Mouse (Mus musculus) intestine, embryonic 14.5 days (tissue): ENCODE results near the gene Sec14l2. TPM values are rescaled to one million over a fixed set of nuclear protein-coding genes. Genes with fewer than 3 reads are reported as not detected.
"Not testable (repeated sequence)": the region's sequence is repeated elsewhere in the genome, so short reads cannot be mapped to it uniquely, and the experiment has no call there.

ENCODE experiments used
- ATAC-seq: fragments of 200-750 bp; cut with Nextera tagmentation; replicated peaks from 2 replicates; pipeline ENCODE4 v1.8.0; 2017; ENCODE audit warnings: low read depth, moderate number of reproducible peaks, moderate TSS enrichment, moderate library complexity; ENCODE audit not compliant: low FRiP score, low TSS enrichment
- DNase-seq: peaks from one replicate; pipeline ENCODE4 v3.0.0-alpha.2; 2018; ENCODE audit warnings: low spot score
- H3K27ac ChIP-seq: fragments of 300-500 bp; sonication (generic); 2 replicates; pipeline ENCODE4 v1.5.1; 2014; ENCODE audit warnings: low read depth, mild to moderate bottlenecking, control low read depth
- H3K27me3 ChIP-seq: fragments of 300-500 bp; sonication (generic); replicated peaks from 2 replicates; pipeline ENCODE4 v1.6.1; 2014; ENCODE audit warnings: low read length, control low read depth; ENCODE audit not compliant: control insufficient read depth, insufficient read depth
- H3K36me3 ChIP-seq: fragments of 300-500 bp; sonication (generic); 2 replicates; pipeline ENCODE4 v1.6.1; 2014; ENCODE audit warnings: low read length, control low read depth; ENCODE audit not compliant: control insufficient read depth, insufficient read depth
- H3K4me1 ChIP-seq: fragments of 300-500 bp; sonication (generic); replicated peaks from 2 replicates; pipeline ENCODE4 v1.6.1; 2014; ENCODE audit warnings: low read length, control low read depth, mixed read lengths; ENCODE audit not compliant: control insufficient read depth, insufficient read depth
- H3K4me2 ChIP-seq: fragments of 300-500 bp; sonication (generic); 2 replicates; pipeline ENCODE4 v1.6.1; 2014; ENCODE audit warnings: low read length
- H3K4me3 ChIP-seq: fragments of 300-500 bp; sonication (generic); 2 replicates; pipeline ENCODE4 v1.5.1; 2014; ENCODE audit warnings: low read depth, low read length, control low read depth, mixed read lengths
- H3K9ac ChIP-seq: fragments of 300-500 bp; sonication (generic); 2 replicates; pipeline ENCODE4 v1.6.1; 2014; ENCODE audit warnings: mild to moderate bottlenecking, low read length
- H3K9me3 ChIP-seq: fragments of 300-500 bp; sonication (generic); 2 replicates; pipeline ENCODE4 v1.6.1; 2016; ENCODE audit warnings: low read length, control low read depth; ENCODE audit not compliant: control insufficient read depth
- WGBS: fragments of 180-500 bp; shearing (Covaris S2); extraction: QIAGEN DNeasy Blood & Tissue Kit; methylation state at CpG from one replicate; pipeline ENCODE4 v1.1.7; 2014; 5-methylcytosine and 5-hydroxymethylcytosine counted together
- polyA plus RNA-seq: library from polyadenylated mRNA; unstranded; fragments of >200 nt; fragmentation: Nextera tagmentation; extraction: Ambion mirVana; gene quantifications from 2 replicates; pipeline ENCODE4 v1.2.1, GENCODE M21; 2014

Gene Sec14l2
- polyA plus RNA-seq, 1 experiment from 2014 or later: 0.84 TPM

DNA sequence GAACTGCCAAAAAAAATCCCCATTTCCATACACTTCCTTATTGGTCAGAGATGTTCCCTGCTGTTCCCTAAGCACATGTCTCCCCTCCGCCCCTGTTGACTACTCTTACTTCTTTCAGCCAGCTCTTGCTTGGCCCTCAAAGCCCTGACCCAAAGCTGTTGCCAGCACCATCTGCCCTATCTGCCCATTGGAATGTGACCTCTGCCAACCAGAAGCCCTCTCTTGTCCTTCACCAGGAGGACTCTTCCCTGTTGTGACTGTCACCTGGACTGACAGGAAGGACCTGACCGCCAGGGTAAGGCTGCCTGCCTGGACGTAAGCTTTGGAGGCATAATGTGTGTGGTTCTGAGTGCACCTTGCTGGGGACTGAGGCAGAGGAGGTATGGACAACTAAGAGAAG is 1.5 kb downstream of the Sec14l2 start:
- Histone ChIP-seq H3K4me1 (peaks cover 5% of the 10 kb centered on the region), H3K9ac (no peak overlapping the region), H3K27me3 (peaks cover 23% of the 10 kb centered on the region), H3K9me3 (0 out of 2 replicates have a peak, but pooled peaks cover 4% of the 10 kb centered on the region), H3K27ac (no peak overlapping the region), H3K4me2 (no peak overlapping the region), H3K36me3 (no peaks in the 10 kb centered on the region), H3K4me3 (no peak overlapping the region)
- DNase-seq (no peak), ATAC-seq (no peak)
- WGBS: 70% methylated on average over 3 of the region's 3 CpGs

GRCm38 (mm10) chr11:4119635-4120034 is 3.6 kb downstream of the Sec14l2 start:
- no peak overlapping the region for H3K4me2 ChIP-seq
- no peak overlapping the region for H3K4me3 ChIP-seq
- peaks cover 23% of the 10 kb centered on the region for H3K27me3 ChIP-seq
- no peak overlapping the region for H3K9ac ChIP-seq
- no peak for ATAC-seq
- no peaks in the 10 kb centered on the region for H3K9me3 ChIP-seq
- no peaks in the 10 kb centered on the region for H3K36me3 ChIP-seq
- peaks cover 5% of the 10 kb centered on the region for H3K4me1 ChIP-seq
- no peak for DNase-seq
- H3K27ac ChIP-seq: no peak overlapping the region
- 89% methylated on average over 5 of the region's 5 CpGs for WGBS

DNA sequence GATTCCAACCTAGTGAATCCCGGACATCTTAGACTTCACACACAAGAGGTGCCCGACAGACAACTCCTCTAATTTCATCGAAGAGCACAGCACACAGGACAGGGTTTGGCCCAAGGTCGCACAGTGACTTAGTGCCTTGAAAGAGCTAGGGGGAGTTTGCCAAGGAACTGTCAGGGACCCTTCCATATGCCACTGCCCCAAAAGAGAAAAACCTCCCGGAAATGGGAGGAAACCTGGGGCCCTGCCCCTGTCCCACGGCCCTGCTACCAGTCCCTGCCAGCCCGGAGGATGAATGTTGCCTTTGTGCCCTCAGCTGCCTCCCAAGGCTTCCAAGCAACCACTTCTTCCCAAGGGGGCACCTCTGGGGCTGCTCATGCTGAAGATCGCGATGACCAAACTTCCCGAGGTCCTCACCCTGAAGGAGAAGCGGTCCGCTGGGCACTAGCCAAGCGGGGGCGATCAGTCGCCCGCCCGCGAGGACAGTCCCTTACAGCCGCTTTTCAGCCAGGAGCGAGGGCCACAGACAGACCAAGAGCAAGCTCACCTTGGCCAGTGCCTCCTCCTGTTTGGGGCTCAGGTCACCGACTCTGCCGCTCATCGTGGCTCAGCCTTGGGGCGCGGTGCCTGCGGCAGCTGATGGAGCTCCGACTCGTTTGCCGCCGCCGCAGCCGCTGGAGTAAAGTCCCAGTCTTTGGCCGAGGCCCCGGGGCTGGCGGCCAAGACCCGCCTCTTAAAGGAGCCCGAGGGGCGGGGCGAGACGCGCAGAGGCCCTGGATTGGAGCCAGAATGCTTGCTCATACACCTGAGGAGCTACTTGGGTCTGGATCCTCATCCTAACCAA is 4.9 kb downstream of the Sec14l2 start:
- Histone ChIP-seq H3K27ac (no peak overlapping the region), H3K36me3 (no peaks in the 10 kb centered on the region), H3K9me3 (no peaks in the 10 kb centered on the region), H3K4me3 (peak overlapping the region; percentile 56), H3K9ac (peak overlapping the region; percentile 53), H3K4me2 (peak overlapping the region; percentile 98), H3K4me1 (peaks cover 5% of the 10 kb centered on the region), H3K27me3 (peaks cover 23% of the 10 kb centered on the region)
- 3% methylated on average over 41 of the region's 41 CpGs for WGBS
- ATAC-seq (peak; percentile 75), DNase-seq (peak; percentile 84)

DNA sequence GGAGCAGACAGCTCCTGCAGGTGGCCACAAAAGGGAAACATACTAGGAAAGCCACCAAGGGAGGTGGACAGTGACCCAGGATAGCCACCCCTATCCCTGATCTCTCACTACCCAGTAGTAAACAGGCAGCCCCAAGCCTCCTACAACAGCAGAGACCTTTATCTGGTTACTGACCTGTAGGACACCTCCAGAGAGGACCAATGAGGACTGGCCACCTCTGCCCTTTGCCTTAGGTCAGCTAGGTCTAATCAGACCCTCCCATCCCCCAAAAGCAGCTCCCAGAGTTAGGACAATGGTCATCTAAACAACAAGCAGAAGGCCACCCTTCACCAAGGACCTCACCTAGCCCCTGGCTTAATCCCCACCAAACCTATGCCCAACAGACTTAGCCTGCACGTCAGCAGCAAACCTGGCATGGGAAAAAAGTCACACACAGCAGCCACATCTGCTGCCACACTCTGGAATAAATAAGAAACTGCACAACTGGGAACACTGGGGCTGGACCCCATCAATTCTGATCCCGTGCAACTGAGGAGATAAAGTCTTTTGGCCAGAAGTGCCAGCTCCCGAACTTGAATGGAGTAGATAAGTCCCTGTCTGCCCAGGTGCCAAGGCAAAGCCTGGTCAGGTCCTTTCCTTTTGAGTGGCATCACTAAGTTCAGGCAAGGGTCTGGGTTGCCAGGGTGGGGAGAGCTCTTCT is 5.7 kb downstream of the Sec14l2 start:
- Histone ChIP-seq H3K27me3 (peaks cover 23% of the 10 kb centered on the region), H3K4me1 (peaks cover 5% of the 10 kb centered on the region), H3K9ac (no peak overlapping the region), H3K9me3 (no peaks in the 10 kb centered on the region), H3K4me2 (peak overlapping the region; percentile 98), H3K36me3 (no peaks in the 10 kb centered on the region), H3K27ac (no peak overlapping the region), H3K4me3 (peak overlapping the region; percentile 56)
- no peak for DNase-seq
- no peak for ATAC-seq
- 33% methylated on average over 3 of the region's 3 CpGs for WGBS

GRCm38 (mm10) chr11:4116458-4117141 is 6.6 kb downstream of the Sec14l2 start:
- no peak for DNase-seq
- Histone ChIP-seq H3K9me3 (no peaks in the 10 kb centered on the region), H3K9ac (no peak overlapping the region), H3K27ac (no peak overlapping the region), H3K36me3 (no peaks in the 10 kb centered on the region), H3K4me1 (peaks cover 5% of the 10 kb centered on the region), H3K4me2 (no peak overlapping the region), H3K4me3 (no peak overlapping the region), H3K27me3 (peaks cover 23% of the 10 kb centered on the region)
- ATAC-seq: no peak
- WGBS: 53% methylated on average over 11 of the region's 11 CpGs

DNA sequence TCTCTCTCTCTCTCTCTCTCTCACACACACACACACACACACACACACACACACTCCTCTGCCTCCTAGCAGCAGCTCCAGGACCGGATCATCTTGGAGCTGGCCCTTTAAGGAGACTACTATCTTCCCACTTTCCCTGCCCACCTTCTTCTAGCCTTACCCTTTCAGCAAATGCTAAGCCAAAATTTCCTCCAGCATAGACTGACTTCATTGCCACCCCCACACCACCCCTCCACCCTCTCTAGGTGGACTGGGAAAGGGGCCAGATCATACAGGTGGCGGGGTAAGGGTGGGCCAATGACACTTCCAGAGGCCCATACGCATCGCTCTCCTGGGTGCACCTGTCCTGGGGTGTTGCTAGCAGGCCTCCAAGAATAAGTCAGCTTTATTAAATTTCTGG is 7.8 kb downstream of the Sec14l2 start:
- H3K27me3 ChIP-seq: peaks cover 23% of the 10 kb centered on the region
- H3K36me3 ChIP-seq: no peaks in the 10 kb centered on the region
- H3K9me3 ChIP-seq: no peaks in the 10 kb centered on the region
- no peak overlapping the region for H3K9ac ChIP-seq
- WGBS: 88% methylated on average over 4 of the region's 4 CpGs
- H3K4me2 ChIP-seq: no peak overlapping the region
- H3K4me3 ChIP-seq: no peak overlapping the region
- peaks cover 5% of the 10 kb centered on the region for H3K4me1 ChIP-seq
- no peak overlapping the region for H3K27ac ChIP-seq
- ATAC-seq: no peak
- no peak for DNase-seq

DNA sequence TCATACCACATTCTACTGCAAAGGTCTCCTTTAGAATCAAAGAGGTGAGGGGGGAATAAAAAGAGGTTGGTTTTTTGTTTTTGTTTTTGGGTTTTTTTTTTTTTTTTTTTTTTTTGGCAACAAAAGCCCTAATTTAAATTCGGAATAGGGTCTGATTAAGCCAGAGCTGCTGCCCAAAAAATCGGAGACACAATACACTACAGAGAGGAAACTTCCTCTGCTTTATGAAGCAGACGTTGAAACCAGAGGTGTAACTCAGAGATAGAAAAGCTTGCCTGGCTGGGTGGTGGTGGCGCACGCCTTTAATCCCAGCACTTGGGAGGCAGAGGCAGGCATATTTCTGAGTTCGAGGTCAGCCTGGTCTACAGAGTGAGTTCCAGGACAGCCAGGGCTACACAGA is 8.7 kb downstream of the Sec14l2 start:
- not testable (repeated sequence) for ATAC-seq, DNase-seq, H3K4me3 ChIP-seq, H3K4me1 ChIP-seq, H3K27ac ChIP-seq, H3K9ac ChIP-seq, H3K36me3 ChIP-seq, H3K9me3 ChIP-seq, H3K4me2 ChIP-seq
- H3K27me3 ChIP-seq: peaks cover 22% of the 10 kb centered on the region
- WGBS: 84% methylated on average over 6 of the region's 6 CpGs

GRCm38 (mm10) chr11:4113970-4114369 is 9.2 kb downstream of the Sec14l2 start:
- Histone ChIP-seq H3K27ac (no peak overlapping the region), H3K4me2 (no peak overlapping the region), H3K27me3 (peaks cover 16% of the 10 kb centered on the region), H3K36me3 (no peaks in the 10 kb centered on the region), H3K4me3 (no peak overlapping the region), H3K9ac (no peak overlapping the region), H3K4me1 (peaks cover 5% of the 10 kb centered on the region), H3K9me3 (no peaks in the 10 kb centered on the region)
- ATAC-seq (no peak), DNase-seq (no peak)
- WGBS: 81% methylated on average over 6 of the region's 6 CpGs
